Mouse (Mus musculus) regulatory T cell (primary cell): ENCODE measurements around the gene Hba-a1.
"Not testable (repeated sequence)": the region's sequence is repeated elsewhere in the genome, so short reads cannot be mapped to it uniquely, and the experiment has no call there.

Experiments used
- in situ Hi-C: fragments of 300-600 bp; cut with MboI, MseI; formaldehyde crosslinking; loops from one replicate; pipeline ENCODE4 v1.15.1; 2025; ENCODE audit warnings: high pct_unique_total_duplicates

Gene Hba-a1

DNA sequence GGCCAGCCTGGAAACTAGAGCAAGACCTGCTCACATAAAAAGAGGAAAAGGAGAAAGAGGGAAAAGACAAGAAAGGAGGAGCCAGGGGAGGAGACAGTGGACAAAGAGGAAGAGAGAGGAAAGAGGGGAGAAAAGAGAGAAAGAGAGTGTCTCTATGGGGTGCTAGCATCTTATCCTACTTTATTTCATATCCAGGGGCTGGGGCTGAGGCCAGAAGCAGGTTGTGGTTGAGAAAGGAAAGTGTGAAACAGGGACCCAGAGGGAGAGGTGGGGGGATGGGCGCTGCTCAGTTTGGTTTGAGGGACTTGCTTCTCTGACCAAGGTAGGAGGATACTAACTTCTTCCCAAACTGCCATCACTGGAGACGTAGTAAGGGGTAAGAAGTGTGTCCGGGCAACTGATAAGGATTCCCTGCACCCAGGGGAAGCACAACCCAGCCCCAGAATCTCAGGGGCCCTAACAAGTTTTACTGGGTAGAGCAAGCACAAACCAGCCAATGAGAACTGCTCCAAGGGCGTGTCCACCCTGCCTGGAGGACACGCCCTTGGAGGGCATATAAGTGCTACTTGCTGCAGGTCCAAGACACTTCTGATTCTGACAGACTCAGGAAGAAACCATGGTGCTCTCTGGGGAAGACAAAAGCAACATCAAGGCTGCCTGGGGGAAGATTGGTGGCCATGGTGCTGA is at the start of gene Hba-a1:
Gene Hba-a1 (plus strand): TSS at position 421 of the 687 bp plus-strand sequence.
- in situ Hi-C loops = not testable (repeated sequence)

DNA sequence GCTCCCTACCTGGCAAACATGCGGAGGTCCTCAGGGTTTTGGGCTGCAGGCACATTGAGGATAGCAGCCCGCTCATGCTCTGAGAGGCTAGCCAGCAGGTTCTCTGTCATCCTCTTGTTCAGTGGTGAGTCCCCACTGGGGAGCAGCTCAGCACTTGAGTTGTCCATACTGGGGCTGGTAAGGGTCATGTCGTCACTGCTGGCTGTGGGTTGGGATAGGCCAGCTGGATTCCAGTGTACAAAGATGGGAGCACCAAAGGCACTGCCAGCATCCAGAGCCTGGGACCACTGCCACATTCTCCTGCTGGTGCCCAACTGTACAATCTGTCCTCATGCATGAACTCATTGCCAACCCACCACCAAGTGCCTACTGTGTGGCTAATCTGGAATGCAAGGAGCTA is 49.4 kb upstream of the Hba-a1 start:
- in situ Hi-C loops = no loop called here

DNA sequence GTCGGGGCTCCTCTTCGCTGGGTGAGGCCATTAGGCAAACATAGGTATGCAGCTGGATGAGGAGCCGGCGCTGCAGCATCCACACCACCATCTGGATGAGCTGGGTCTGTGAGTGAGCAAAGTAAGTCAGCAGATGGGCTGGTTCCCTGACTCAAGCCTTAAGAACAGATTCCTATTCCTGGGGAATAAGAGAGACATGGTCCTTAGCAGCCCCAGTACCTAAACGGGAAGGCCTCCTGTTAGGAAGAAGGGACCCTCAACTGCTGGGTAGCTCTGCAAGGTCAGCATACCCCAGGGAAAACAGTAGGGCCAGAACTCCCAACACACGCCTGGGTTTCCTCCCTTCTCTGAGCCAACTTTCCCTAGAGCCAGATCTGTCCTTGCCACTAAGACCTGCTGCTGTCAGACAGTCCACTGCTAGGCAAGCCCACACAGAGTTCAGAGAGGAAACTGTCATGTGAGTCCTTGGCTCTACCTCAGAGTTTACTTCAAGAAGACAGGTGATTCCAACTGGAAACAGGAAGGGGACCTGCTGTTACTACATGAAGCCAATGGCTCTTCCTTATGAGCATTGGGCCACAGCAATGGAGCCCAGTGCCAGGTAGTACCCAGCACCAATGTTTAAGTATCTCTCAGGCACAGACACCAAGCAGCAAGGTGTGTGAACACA is 48.4 kb upstream of the Hba-a1 start:
- in situ Hi-C loops = no loop called here

DNA sequence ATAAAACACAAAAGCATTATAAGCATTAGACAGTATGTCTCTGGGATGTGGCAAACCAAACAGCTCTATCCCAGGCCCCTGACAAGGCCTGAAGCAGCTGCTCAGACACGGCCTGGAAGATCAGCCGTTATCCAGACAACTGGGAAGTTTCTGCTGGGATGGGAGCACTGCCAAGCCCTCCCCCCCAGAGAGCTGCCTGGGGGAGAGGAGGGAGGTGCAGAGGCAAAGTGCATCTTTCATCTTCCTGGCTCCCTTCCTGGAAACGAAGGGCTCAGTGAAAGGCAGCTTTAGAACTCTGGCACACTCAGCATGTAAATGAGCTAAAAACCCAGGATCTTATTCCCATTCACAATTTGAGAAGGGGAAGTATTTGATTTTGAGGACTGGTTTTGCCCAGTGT is 47.7 kb upstream of the Hba-a1 start:
- in situ Hi-C loops = no loop called here

DNA sequence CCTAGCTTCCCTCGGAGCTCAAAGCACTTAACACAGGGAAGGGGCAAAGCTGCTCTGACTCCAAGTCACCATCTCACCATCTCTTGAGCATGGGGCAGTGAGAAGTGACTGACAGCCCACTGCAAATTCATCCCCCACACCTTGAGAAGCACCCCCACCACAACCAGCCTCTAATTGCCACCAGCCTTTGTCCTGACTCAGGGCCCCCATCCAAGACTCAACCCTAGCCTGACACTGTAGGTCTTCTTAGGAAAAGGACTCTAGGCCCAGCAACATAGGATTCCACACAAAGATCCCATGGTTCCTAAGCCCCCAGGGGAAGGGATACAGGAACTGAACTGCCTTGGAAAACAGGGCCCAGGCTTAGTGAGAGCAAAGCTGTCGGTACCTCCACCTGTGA is 47.2 kb upstream of the Hba-a1 start:
- in situ Hi-C loops = no loop called here

DNA sequence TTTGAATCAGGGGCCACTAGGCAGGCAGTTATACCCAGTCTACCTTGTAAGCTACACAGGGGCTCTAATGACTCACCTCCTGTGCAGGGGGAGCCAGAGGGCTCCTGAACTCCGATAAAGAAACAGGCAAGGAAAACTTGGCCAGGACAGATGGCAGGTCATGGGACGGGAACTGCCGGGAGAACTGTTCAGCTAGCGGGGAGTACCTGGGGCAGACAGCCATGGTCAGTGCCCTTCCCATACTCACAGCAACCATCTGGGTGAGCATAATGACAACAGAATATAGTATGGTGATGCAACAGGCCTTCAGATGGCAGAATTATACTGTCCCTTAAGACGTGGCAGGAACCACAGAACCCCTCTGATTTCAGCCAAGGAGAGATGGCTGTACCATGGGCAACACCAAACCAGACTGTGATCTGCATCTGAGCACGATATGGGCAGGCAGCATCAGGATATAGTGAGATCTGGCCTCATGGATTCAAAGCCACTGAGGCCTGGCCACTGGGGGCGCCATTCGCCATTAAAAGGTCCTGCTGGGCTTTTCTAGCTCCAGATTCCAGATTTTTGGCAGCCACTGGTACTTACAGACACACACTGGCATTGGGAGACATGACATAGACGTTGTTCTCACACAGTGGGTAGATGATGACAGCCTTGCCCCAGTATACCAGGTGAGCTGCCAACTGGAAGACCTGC is 46.5 kb upstream of the Hba-a1 start:
- in situ Hi-C loops = no loop called here

DNA sequence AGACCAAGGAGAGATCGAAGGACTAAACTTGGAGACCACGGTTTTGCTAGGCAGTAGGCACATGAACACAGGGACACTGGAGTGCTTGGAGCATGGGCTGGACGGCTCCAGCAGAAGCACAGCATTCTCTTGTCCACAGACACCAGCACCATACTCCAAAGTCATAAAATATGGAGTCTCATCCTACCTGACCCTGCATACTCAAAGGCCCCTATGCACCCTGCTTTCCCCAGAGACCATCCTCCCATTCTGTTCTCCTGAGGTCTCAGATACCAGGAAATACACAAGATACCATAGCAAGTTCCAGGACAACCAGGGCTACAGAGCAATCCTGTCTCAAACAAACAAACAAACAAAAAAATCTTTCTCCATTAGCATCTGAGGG is 45.9 kb upstream of the Hba-a1 start:
- in situ Hi-C loops = no loop called here

DNA sequence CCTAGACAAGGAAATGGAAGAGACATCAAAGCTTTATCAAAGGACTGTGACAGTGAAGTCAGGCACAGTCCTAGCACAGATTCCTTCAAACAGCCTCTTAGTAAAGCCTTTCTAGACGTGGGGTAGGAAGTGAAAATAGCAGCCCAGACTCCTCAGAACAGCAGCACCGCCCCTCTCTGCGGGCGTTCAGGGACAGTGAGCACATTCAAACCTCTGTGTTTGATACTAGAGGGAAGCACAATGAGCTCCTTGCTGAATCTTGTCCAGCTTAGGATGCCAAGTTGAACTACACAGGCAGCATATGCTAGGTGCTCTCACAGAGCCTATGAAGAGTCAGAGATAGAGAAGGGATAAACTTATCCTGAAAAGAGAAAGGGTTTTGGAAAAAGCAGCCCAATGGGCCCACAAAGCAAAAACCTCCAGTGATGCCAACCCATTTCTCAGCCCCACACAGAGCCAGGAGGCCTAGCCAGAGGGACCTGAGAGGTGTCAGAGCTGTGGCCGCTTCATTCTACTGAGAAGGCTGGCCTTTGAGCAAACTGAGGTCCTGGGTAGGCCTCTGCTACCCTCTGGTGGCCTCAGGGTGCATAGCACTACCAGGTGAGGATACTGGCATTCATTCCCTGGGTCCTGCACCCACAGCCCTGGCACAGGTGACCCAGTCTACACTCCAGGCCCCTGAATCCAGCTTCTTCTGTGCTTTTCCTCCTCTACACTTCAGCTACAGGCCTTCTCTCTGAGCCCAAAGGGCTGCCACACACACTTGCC is 45.0 kb upstream of the Hba-a1 start:
- in situ Hi-C loops = no loop called here

DNA sequence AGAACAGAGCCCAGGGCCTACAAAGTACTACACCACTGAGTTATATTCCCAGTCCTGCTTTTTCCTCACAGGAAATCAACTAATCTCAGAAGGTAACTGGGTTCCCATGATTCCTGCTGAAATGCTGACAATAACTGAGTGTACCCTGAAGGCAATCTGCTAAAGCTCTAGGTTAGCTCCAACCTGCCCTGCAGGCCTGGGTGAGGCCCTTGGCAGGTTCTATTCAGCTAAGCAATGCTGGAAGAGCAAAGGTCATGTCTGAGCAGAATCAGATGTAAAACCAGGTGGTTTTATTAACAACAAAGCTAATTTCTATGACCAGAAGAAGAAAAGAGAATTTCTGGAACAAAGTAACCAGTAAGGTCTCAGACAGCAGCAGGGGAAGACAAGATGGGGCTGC is 41.9 kb upstream of the Hba-a1 start:
- in situ Hi-C loops = no loop called here

DNA sequence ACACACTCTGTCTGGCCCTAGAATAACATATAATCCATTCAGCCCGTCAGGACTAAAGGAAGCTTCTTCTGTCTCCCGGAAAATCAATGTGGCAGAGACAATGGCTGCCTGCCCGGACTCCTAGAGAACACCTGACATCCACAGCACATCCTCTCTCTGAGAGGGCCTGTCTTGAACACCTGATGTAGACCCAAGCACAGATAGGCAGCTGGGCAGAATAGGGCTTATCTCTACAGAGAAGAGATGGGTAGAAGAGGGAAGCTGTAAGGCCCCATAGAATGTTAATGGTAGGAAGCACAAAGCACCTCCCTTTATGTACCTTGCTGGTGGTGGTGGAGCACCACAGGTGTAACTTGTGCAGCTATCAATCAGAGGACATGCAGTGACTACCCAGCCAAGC is 41.1 kb upstream of the Hba-a1 start:
- in situ Hi-C loops = no loop called here

DNA sequence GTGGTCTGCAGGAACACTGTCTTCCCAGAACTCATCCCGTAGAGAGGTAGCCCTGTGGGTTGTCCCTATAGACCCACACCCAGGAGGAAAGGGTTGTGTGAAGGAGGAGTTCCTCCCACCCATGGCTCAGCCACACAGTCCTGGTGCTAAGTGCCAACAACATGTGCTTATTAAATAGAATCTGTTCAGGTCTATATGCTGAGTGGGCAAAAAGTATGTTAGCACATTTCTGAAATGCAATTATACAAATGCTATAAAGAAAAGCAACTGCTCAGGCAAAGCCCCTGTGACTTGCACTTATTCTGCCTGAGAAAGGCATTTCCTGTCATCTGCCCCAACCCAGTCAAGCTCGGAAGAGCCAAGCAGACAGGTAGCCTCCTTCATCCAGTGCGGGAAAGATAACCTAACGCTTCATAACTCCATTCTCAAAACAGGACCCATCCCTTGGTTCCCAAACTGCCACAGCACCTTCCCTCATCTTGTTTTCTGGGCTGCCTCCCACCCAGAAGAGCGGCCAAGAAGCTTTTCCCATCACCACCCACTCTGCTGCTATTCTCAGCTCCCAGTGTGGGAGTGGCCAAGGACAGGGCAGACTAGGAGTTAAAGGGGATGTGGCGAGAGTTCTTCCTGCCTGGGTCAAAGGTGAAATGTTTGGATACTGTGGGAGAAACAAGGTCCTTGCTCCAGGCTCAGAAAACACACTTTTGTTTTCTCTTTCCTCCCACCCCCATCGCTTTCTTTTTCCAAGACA is 39.9 kb upstream of the Hba-a1 start:
- in situ Hi-C loops = no loop called here

DNA sequence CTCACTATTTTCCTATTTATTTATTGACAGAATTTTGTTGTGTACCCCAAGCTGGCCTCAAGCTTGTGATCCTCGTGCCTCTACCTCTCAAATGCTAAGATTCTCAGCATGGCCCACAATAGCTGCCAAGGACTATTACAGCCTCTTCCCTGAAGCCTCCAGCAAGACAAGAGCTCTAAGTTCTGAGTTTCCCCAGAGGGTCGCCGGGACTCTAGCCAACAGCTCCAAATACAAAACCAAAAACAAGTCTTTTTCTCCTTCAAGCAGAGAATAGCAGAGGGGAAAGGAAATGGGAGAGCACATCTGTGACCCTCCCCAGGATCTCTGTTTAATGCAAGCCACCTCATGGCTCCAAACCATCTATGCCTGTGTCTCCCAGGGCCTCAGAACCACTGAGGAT is 39.2 kb upstream of the Hba-a1 start:
- in situ Hi-C loops = no loop called here

DNA sequence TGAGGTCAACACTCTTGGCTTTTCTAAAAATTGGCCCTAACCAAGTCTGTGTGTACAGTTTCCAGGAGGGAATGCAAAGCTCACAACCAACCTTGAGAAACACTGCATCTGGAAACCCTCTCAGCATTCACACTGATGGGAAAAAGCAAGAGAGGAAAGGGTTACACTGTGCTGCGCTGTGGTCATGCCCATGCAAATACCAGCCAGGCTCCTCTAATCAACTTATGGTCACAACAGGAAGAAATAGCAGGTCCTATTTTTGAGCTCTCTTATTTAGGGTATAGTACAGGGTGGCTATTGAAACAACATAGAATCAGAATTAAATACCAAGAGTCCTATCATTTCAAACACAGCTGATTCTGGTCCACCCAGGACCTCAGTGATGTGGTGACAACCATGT is 38.7 kb upstream of the Hba-a1 start:
- in situ Hi-C loops = no loop called here

DNA sequence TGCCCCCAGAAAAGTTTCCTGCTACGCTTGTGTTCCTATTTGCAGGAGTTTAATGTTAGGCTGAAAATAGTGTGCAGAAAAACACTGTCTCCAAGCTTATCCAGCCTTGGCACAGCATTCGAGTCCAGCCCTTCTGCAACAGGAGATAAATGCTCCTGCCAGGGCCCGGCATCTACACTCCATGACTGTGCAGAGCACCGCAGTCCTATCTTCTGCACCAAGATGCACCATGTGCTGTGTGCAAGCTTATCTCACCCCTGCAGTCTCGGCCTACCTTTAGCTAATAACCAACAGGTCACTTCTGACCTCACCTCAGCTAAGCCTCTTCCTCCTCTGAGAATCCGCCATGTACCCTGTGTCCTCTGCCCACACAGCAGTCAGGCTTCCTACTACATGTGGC is 37.7 kb upstream of the Hba-a1 start:
- in situ Hi-C loops = no loop called here

DNA sequence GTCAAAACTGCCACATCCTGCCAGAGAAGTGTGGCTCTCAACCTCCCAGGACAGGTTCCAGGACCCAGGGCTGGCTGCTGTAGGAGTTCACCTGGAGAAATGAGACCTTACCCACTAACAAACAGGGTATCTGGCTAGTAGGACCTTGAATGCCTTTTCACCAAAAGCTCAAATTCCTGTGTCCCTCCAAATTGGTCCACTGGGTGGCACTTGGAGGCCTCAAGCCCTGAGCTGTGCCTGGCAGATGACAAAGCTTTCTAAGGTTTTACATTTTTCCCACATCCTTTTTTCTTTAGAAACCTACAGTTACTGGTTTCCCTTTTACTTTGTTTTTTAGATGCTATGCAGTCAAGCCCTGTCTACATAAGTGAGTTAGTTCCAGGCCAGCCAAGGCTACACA is 36.2 kb upstream of the Hba-a1 start:
- in situ Hi-C loops = no loop called here

DNA sequence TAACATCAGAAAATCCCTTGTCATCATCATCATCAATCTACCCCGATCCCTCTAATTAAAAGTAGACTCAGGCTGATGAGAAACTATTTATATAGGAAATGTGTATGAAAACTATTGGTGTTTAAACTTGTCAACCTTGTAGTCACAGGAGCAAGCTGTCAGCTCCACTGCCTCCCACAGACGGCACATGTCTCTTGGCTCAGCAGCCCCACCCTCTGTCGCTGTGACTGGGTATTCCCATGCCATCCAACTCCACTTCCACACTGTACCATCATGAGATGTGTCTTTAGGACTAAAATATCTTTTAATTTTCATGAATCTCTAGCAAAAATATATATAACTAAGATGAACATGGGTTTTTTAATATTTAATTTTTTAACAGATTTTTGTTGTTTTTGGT is 35.0 kb upstream of the Hba-a1 start:
- in situ Hi-C loops = no loop called here

DNA sequence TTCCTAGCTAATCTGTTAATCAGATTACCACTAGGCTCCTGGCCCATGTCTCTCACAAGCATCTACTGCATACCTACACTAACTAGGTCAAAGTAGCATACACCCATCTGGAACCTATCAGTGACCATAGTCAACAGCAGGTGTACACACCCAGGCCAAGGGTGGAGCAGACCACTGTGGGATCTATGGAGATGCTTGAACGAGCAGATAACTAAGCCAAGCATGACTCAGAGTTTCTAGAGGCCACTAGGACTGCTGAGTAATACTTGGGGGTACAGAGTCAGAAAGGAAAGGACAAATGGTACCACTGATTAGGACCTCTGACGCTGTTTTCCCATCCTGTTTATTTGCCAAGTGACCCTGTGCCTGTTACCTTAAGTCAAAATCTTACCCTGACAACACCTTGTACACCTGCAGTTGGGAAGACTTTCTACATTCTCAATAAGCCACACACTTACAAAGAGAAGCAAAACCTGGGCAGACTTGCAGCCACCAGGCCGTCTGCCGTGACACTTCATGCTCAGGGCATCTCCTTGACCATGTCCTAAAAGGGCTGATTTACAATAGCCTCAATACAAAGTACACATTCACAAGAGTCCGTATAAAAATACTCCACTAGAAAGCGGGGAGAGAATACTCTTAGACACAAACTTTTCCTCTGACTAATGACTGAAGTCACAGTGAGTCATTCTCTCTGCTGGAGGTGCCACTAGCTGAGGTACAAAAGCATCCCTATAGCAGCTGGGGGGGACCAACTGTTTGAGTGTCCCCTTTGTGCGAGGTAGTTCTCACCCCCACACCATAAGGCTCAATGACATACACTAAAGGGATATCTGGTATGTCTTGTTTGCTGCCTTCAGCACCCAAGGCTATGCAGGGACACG is 32.2 kb upstream of the Hba-a1 start:
- in situ Hi-C loops = no loop called here

DNA sequence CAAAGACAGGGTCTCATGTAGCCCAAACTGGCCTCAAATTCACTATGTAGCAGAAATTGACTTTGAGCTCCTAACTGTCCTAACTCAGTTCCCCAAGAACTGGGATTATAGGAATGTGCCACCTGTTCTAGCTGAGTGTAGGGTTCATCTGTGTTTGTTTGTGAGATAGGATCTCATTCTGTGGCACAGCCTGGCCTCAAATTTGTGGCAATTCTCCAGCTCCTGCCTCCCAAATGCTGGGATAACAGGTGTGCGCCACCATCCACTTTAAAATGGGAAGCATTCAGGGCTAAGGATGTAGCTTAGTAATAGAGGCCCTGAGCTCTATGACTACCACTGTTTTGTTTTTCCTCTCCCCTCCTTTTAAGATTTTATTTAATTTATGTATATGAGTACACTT is 30.2 kb upstream of the Hba-a1 start:
- in situ Hi-C loops = no loop called here

DNA sequence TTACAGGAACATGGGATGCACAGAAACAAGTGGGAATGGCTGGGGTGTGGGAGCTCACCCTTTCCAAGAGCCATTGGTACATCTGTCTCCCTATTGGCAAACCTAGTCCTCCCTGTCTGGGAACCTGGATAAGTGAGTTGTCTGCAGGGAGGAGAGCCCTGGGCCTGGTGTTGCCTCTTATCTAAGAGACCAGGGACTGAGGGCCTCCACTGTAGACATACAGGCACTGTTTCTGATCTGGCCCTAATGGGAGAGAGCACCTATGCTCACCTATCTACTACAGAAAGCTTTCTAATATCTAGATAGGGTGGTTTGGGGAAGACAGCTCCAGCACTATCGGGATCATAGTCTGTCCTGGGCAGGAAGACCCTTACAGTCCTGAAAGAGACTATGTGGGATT is 27.2 kb upstream of the Hba-a1 start:
- in situ Hi-C loops = no loop called here

DNA sequence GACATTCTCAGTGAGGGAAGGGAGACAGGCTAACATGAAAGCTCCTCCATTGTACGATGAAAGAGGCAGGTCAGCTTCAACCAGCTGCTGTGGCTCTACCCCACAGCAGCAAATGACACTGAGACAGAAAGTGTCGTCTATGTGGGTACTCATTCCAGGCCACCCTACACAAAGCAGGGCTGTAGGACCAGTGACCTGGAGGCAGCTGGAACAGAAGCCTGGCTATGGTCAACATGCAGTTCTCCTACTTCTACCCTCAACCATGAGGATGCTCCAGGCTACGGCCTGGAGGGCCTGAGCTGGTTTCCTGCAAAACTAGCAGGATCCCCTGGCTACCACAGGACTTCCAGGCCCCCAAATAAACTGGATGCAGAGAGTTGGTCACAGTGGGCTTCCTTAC is 26.7 kb upstream of the Hba-a1 start:
- in situ Hi-C loops = no loop called here
